Mouse (Mus musculus) forebrain, embryonic 15.5 days (tissue): ENCODE measurements around the gene Hipk3. TPM values are rescaled to one million over a fixed set of nuclear protein-coding genes. Genes with fewer than 3 reads are reported as not detected.

Experiments
- ATAC-seq: fragments of 200-750 bp; cut with Nextera tagmentation; replicated peaks from 2 replicates; pipeline ENCODE4 v1.8.0; 2017; ENCODE audit warnings: mild to moderate bottlenecking, moderate TSS enrichment, moderate library complexity
- H3K27ac ChIP-seq: fragments of 300-500 bp; sonication (generic); replicated peaks from 2 replicates; pipeline ENCODE4 v1.5.1; 2015; ENCODE audit warnings: mild to moderate bottlenecking, inconsistent platforms
- H3K27me3 ChIP-seq: fragments of 300-500 bp; sonication (generic); 2 replicates; pipeline ENCODE4 v1.6.1; 2015; ENCODE audit warnings: inconsistent platforms
- H3K36me3 ChIP-seq: fragments of 300-500 bp; sonication (generic); 2 replicates; pipeline ENCODE4 v1.6.1; 2015; ENCODE audit warnings: mild to moderate bottlenecking, inconsistent platforms
- H3K4me1 ChIP-seq: fragments of 300-500 bp; sonication (generic); 2 replicates; pipeline ENCODE4 v1.6.1; 2015; ENCODE audit warnings: inconsistent platforms
- H3K4me2 ChIP-seq: fragments of 300-500 bp; sonication (generic); replicated peaks from 2 replicates; pipeline ENCODE4 v1.6.1; 2015; ENCODE audit warnings: mild to moderate bottlenecking, inconsistent platforms
- H3K4me3 ChIP-seq: fragments of 300-500 bp; sonication (generic); 2 replicates; pipeline ENCODE4 v1.5.1; 2015; ENCODE audit warnings: mild to moderate bottlenecking, inconsistent platforms
- H3K9ac ChIP-seq: fragments of 300-500 bp; sonication (generic); replicated peaks from 2 replicates; pipeline ENCODE4 v1.6.1; 2015; ENCODE audit warnings: mild to moderate bottlenecking, inconsistent platforms
- H3K9me3 ChIP-seq: fragments of 300-500 bp; sonication (generic); 2 replicates; pipeline ENCODE4 v1.6.1; 2016; ENCODE audit warnings: inconsistent platforms
- WGBS: fragments of 180-500 bp; shearing (Covaris S2); methylation state at CpG from one replicate; pipeline ENCODE4 v1.1.7; 2015; ENCODE audit warnings: mixed read lengths; 5-methylcytosine and 5-hydroxymethylcytosine counted together
- polyA plus RNA-seq: library from polyadenylated mRNA; unstranded; fragments of >200 nt; fragmentation: Nextera tagmentation; extraction: Ambion mirVana; gene quantifications from 2 replicates; pipeline ENCODE4 v1.2.1, GENCODE M21; 2015

Gene Hipk3
- polyA plus RNA-seq, 1 experiment from 2014 or later = 6.6 TPM

- Histone ChIP-seq H3K36me3 (no peaks in the 10 kb centered on the region), H3K27me3 (no peaks in the 10 kb centered on the region), H3K4me1 (peaks cover 21% of the 10 kb centered on the region), H3K9me3 (no peaks in the 10 kb centered on the region), H3K9ac (peak overlapping the region; percentile 93), H3K4me2 (peak overlapping the region; percentile 62), H3K27ac (peak overlapping the region; percentile 99), H3K4me3 (peak overlapping the region; percentile 75)
- WGBS = under 1% methylated on average over 99 of the region's 99 CpGs
- ATAC-seq = peak; percentile 77
These were observed 960 bp downstream of the Hipk3 start for GRCm38 (mm10) chr2:104493021-104493950.

DNA sequence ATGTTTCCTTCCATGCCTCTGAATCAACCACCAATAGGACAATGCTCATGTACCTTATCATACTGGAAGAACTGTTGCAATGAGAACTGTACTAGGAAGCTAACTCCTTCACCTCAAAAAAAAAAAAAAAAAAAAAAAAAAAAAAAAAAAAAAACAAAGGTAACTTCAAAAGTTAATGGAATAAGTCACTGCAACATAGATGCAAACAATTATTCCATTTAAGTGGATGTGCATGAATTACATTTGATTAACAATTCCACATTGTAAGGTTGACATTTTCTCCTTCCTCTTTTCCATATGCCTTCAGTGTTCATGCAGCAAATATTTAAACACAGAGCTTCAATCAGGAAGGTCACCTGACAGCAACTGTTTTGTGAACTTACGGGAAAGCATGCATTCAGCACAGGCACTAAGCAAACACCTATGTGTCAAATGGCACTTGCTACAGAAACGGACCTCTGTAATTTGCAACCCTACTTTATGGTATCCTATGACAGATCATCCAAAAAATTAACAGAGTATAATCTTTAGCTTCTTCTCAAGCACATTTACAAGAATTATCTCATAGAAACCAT lies 2.9 kb downstream of the Hipk3 start:
- no peak overlapping the region for H3K4me3 ChIP-seq
- no peaks in the 10 kb centered on the region for H3K36me3 ChIP-seq
- 55% methylated on average over 2 of the region's 2 CpGs for WGBS
- no peaks in the 10 kb centered on the region for H3K9me3 ChIP-seq
- no peak overlapping the region; the same call in 1 of the 2 replicates for H3K4me2 ChIP-seq
- H3K4me1 ChIP-seq = peaks cover 21% of the 10 kb centered on the region
- no peak for ATAC-seq
- no peak overlapping the region for H3K9ac ChIP-seq
- no peaks in the 10 kb centered on the region for H3K27me3 ChIP-seq
- H3K27ac ChIP-seq = no peak overlapping the region

GRCm38 (mm10) chr2:104490761-104491160 lies 3.5 kb downstream of the Hipk3 start:
- no peaks in the 10 kb centered on the region for H3K9me3 ChIP-seq
- H3K27ac ChIP-seq = no peak overlapping the region
- ATAC-seq = no peak
- WGBS = 50% methylated on average over 2 of the region's 2 CpGs
- no peak overlapping the region for H3K4me2 ChIP-seq
- H3K4me3 ChIP-seq = no peak overlapping the region
- H3K27me3 ChIP-seq = no peaks in the 10 kb centered on the region
- no peak overlapping the region for H3K9ac ChIP-seq
- H3K36me3 ChIP-seq = no peaks in the 10 kb centered on the region
- peaks cover 21% of the 10 kb centered on the region for H3K4me1 ChIP-seq

DNA sequence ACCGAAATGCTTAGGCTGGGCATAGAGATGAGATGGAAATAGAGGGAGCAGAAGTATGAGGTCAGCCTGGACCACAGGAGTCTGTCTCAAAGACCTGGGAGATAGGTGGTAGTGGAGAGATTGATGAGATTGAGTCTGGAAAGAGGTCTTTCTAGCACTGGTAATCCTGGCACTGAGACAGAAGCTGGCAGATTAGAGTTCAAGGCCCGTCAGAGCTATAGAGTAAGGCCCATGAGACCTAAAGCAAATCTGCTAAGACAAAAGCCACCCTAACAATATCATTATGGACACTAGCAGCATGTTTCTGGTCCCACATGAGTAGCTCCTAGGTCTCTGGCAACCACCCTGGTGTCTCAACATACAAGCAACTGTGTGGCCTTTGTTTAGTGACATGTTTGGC lies 4.4 kb downstream of the Hipk3 start:
- Histone ChIP-seq H3K9ac (no peak overlapping the region), H3K27me3 (no peaks in the 10 kb centered on the region), H3K4me3 (no peak overlapping the region), H3K36me3 (no peaks in the 10 kb centered on the region), H3K4me1 (peaks cover 15% of the 10 kb centered on the region), H3K27ac (no peak overlapping the region), H3K4me2 (no peak overlapping the region), H3K9me3 (no peaks in the 10 kb centered on the region)
- WGBS = 93% methylated on average over 2 of the region's 2 CpGs
- ATAC-seq = no peak

DNA sequence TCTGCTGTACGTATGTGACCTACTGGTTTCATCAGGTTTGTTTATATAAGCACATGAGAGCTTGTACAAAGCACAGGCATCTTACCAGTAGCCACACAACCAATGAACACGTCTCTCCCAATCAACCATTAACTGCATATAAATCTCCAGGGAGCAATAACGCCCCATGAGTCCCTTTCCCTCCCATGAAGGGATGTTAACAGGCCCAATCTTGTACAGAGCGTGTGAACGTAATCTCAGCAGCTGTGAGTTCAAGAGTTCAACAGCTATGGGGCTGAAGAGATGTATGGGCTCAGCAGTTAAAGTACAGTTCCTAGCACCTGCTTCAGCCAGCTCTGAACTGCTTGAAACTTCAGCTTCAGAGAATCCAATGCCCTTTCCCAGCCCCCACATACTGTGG lies 9.8 kb downstream of the Hipk3 start:
- ATAC-seq = peak; percentile 41; the same call in 1 of the 2 replicates
- Histone ChIP-seq H3K4me1 (no peaks in the 10 kb centered on the region), H3K9ac (no peak overlapping the region), H3K36me3 (no peaks in the 10 kb centered on the region), H3K9me3 (no peaks in the 10 kb centered on the region), H3K27me3 (no peaks in the 10 kb centered on the region), H3K27ac (no peak overlapping the region), H3K4me3 (no peak overlapping the region), H3K4me2 (no peak overlapping the region)
- WGBS = 85% methylated on average over 5 of the region's 5 CpGs

DNA sequence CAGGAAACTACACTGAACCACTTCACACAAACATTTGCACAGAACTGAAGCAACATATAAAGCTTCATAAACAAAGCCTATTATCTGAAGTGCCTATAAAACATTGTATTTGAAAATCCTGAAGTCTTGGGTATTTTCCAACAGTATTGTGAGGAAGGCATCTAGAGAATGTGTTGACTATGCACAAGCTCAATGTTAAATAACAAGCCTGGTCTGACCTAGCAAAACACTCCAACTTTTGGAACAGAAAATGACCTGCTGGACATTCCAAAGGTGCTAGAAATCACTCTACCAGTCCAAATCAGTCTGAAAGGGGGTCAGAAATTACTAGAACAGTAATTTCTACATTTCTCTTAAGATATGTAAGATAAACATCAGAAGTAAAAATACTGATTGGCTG lies 12.1 kb downstream of the Hipk3 start:
- Histone ChIP-seq H3K27ac (no peak overlapping the region), H3K9me3 (no peaks in the 10 kb centered on the region), H3K27me3 (no peaks in the 10 kb centered on the region), H3K9ac (no peak overlapping the region), H3K4me1 (no peaks in the 10 kb centered on the region), H3K4me3 (no peak overlapping the region), H3K4me2 (no peak overlapping the region), H3K36me3 (no peaks in the 10 kb centered on the region)
- ATAC-seq = no peak

DNA sequence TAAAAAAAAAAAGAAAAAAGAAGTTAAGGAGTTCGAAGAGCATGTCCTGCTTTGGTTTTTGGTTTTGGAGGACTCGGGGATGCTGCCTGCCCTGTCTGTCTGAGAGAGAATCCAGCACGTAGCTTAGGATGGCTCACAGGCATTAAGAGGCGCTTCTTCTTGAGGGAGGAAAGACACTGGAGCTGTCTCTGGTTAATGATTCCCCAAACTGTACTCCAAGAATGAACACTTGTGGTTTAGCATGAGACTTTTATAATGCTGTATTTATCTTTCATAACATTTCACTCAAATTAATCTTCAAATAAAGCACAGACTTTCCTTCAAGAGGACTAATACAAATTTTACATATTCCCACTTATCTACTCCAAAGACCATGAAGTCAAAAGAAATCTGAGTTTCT lies 15.2 kb downstream of the Hipk3 start:
- no peak overlapping the region for H3K9ac ChIP-seq
- no peak overlapping the region for H3K4me2 ChIP-seq
- WGBS = 89% methylated on average over 4 of the region's 4 CpGs

GRCm38 (mm10) chr2:104477398-104478015 lies 16.7 kb downstream of the Hipk3 start:
- ATAC-seq = no peak
- no peaks in the 10 kb centered on the region for H3K27me3 ChIP-seq
- no peak overlapping the region for H3K4me3 ChIP-seq
- H3K27ac ChIP-seq = no peak overlapping the region
- no peaks in the 10 kb centered on the region for H3K36me3 ChIP-seq
- H3K9ac ChIP-seq = no peak overlapping the region
- WGBS = 89% methylated on average over 2 of the region's 2 CpGs
- no peaks in the 10 kb centered on the region for H3K9me3 ChIP-seq
- no peaks in the 10 kb centered on the region for H3K4me1 ChIP-seq
- H3K4me2 ChIP-seq = no peak overlapping the region

More for the DNA sequence above, 15.2 kb downstream of the Hipk3 start:
- Histone ChIP-seq H3K4me3 (no peak overlapping the region), H3K4me1 (no peaks in the 10 kb centered on the region), H3K27ac (no peak overlapping the region), H3K36me3 (no peaks in the 10 kb centered on the region), H3K9me3 (no peaks in the 10 kb centered on the region), H3K27me3 (no peaks in the 10 kb centered on the region)
- ATAC-seq = no peak

GRCm38 (mm10) chr2:104472056-104472455 lies 22.2 kb downstream of the Hipk3 start:
- H3K4me1 ChIP-seq = 0 out of 2 replicates have a peak, but pooled peaks cover 5% of the 10 kb centered on the region
- no peak for ATAC-seq
- no peak overlapping the region for H3K9ac ChIP-seq
- H3K4me2 ChIP-seq = no peak overlapping the region
- H3K27me3 ChIP-seq = no peaks in the 10 kb centered on the region
- no peaks in the 10 kb centered on the region for H3K36me3 ChIP-seq
- no peak overlapping the region for H3K27ac ChIP-seq
- 85% methylated on average over 6 of the region's 6 CpGs for WGBS
- H3K9me3 ChIP-seq = no peaks in the 10 kb centered on the region
- no peak overlapping the region for H3K4me3 ChIP-seq

DNA sequence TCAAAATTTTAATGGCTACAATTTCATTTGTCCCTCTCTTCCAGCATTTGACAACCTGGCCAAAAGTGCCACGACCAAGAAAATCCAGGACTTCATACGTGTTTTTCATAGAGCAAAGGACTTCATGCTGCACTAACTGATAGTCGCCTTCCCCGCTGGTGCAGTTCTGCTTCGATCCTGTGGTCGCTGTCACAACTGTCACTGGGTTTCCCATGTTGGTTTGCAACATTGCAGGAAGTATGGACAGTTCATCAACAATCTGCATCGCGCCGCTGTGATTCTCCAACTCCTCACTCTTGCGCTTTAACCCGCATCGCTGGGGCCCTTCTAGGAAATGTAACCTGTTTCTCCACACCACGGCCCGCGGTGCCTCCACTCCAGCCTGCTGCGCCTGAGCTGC lies 23.1 kb downstream of the Hipk3 start:
- WGBS = 95% methylated on average over 16 of the region's 16 CpGs
- no peak for ATAC-seq
- H3K4me1 ChIP-seq = 0 out of 2 replicates have a peak, but pooled peaks cover 5% of the 10 kb centered on the region
- H3K36me3 ChIP-seq = no peaks in the 10 kb centered on the region
- H3K27ac ChIP-seq = no peak overlapping the region
- H3K9ac ChIP-seq = no peak overlapping the region
- no peaks in the 10 kb centered on the region for H3K27me3 ChIP-seq
- no peak overlapping the region for H3K4me2 ChIP-seq
- H3K9me3 ChIP-seq = no peaks in the 10 kb centered on the region
- H3K4me3 ChIP-seq = no peak overlapping the region

DNA sequence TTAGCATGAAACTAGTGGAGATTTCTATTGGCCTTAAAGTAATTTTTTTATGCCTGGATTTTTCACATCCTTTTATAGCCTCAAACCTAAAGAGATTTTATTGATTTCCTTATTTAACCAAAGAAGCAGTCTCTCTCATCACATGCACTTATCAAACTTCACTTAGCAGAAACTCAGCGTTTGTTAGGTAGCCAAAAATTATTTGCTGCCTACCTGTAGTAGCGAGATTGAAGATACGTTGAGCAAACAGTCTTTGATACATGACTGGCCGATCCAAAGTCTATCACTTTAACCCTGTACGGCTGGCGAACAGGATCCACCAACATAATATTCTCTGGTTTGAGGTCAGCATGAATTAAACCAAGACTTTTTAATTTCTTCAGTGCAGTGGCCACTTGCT lies 23.7 kb downstream of the Hipk3 start:
- H3K4me3 ChIP-seq = no peak overlapping the region
- WGBS = 95% methylated on average over 6 of the region's 6 CpGs
- H3K4me2 ChIP-seq = no peak overlapping the region
- H3K36me3 ChIP-seq = no peaks in the 10 kb centered on the region
- H3K9me3 ChIP-seq = no peaks in the 10 kb centered on the region
- no peak overlapping the region for H3K27ac ChIP-seq
- H3K9ac ChIP-seq = no peak overlapping the region
- 0 out of 2 replicates have a peak, but pooled peaks cover 5% of the 10 kb centered on the region for H3K4me1 ChIP-seq
- no peaks in the 10 kb centered on the region for H3K27me3 ChIP-seq
- ATAC-seq = no peak

GRCm38 (mm10) chr2:104468419-104468818 lies 25.8 kb downstream of the Hipk3 start:
- ATAC-seq = no peak
- H3K4me1 ChIP-seq = 0 out of 2 replicates have a peak, but pooled peaks cover 5% of the 10 kb centered on the region
- 76% methylated on average over 5 of the region's 5 CpGs for WGBS
- no peak overlapping the region for H3K4me3 ChIP-seq
- no peak overlapping the region for H3K9ac ChIP-seq
- H3K9me3 ChIP-seq = no peaks in the 10 kb centered on the region
- no peaks in the 10 kb centered on the region for H3K36me3 ChIP-seq
- no peak overlapping the region for H3K4me2 ChIP-seq
- H3K27me3 ChIP-seq = no peaks in the 10 kb centered on the region
- H3K27ac ChIP-seq = no peak overlapping the region
